Mouse (Mus musculus): Measurements from ENCODE around the gene Rbm12. TPM values are rescaled to one million over a fixed set of nuclear protein-coding genes. Genes with fewer than 3 reads are reported as not detected.
A peak's percentile ranks its signal among the peaks of the same experiment; 100 is the strongest.

The Rbm12 gene
- polyA plus RNA-seq, 1 experiment, result 10.6 TPM

DNA sequence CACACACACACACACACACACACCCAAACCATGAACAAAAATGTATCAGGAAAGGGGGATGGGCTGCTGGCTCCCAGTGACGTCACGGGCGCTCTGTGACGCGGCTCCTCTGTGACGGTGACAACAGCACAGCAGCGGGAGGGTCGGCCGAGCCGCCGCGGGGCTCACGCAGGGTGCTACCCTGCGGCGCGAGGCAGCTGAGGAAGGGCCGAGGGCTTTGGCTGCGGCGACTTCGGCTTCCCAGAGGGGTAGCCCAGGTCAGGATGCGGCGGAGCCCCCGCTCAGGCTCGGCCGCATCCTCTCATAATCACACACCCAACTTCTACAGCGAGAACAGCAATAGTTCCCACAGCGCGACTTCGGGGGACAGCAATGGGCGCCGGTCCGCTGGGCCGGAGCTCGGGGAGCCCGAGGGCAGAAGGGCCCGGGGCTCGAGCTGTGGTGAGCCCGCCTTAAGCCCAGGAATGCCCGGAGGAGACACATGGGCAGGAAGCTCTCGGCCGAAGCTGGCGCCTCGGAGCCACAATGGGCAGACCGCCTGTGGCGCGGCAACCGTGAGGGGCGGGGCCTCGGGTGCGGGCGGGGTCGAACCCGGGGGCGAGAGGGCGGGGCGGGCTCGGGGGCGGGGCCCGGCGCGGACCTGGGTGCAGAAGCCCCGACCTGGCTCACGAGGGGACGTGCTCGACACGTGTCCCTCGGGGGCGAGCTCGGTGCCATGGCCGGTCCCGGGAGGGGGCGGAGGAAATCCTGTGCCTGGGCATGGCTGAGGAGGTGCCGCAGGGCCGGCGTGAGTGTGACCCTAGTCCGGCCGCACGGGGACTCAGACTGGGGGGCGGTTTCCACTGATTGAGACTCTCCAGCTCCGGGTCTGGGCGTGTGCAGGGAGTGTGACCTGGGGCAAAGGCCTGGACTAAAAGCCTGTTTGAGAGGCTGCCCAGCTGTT lies 46.4 kb downstream of the Rbm12 start, which contains the start of gene Spag4:
Spag4 (plus strand) TSS at position 77 of the 943 bp plus-strand sequence.
- H3K27ac ChIP-seq (ENCODE audit: insufficient read depth, low read depth, low read length), result no peak within 1 kb of the TSS
- no peak for TF ChIP-seq CTCF (IDR thresholded peaks at IDR 0.05; ENCODE audit: extremely low read depth, insufficient read length, insufficient replicate concordance, low read depth, low read length)
- no peak for TF ChIP-seq POLR2A (IDR thresholded peaks at IDR 0.05; ENCODE audit: low read depth, low read length)

DNA sequence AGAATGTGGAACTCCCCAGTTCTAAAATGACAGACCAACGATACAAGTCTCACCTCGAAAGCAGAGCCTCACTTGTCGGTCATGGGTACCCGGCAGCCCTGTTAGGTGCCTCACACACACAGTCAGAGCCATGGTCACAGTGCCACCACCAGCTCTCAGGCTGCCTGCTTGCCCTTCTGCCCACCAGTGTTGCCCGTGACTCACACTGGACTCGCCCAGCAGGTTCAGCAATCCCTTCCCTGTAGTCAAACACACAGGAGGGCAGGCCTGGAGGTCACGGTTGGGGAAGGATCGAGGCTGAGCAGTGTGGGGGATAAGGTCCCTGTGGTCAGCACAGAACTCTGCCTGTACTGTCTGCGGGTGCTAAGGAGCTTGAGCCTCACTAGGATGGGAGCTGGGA lies 59.0 kb downstream of the Rbm12 start, which contains the start of gene Fer1l4:
Fer1l4 (minus strand) TSS at position 132 of the 400 bp plus-strand sequence.
- TF ChIP-seq CTCF (IDR thresholded peaks at IDR 0.05; ENCODE audit: extremely low read depth, insufficient read length, insufficient replicate concordance, low read depth, low read length) (no peak), POLR2A (IDR thresholded peaks at IDR 0.05; ENCODE audit: low read depth, low read length) (no peak)
- Histone ChIP-seq H3K4me1 (ENCODE audit: control insufficient read depth, insufficient read depth, insufficient read length, low read length) (peaks cover 6% of the 10 kb centered on the region), H3K4me3 (ENCODE audit: low read depth, low read length) (no peak within 1 kb of the TSS), H3K27me3 (ENCODE audit: control insufficient read depth, insufficient read depth, low read length) (no peaks in the 10 kb centered on the region), H3K36me3 (ENCODE audit: control insufficient read depth, insufficient read depth, low read length) (no peaks in the 10 kb centered on the region), H3K27ac (ENCODE audit: insufficient read depth, low read depth, low read length) (no peak within 1 kb of the TSS)
- 49% methylated on average over 9 of the region's 9 CpGs for WGBS

More for the DNA sequence above, 46.4 kb downstream of the Rbm12 start, which contains the start of gene Spag4:
- WGBS, result under 1% methylated on average over 81 of the region's 81 CpGs
- Histone ChIP-seq H3K36me3 (ENCODE audit: control insufficient read depth, insufficient read depth, low read length) (no peaks in the 10 kb centered on the region; the same call in 1 of the 2 replicates), H3K4me3 (ENCODE audit: low read depth, low read length) (peak within 1 kb of the TSS; percentile 81), H3K27me3 (ENCODE audit: control insufficient read depth, insufficient read depth, low read length) (no peaks in the 10 kb centered on the region; the same call in 1 of the 2 replicates), H3K4me1 (ENCODE audit: control insufficient read depth, insufficient read depth, insufficient read length, low read length) (peaks cover 6% of the 10 kb centered on the region)

DNA sequence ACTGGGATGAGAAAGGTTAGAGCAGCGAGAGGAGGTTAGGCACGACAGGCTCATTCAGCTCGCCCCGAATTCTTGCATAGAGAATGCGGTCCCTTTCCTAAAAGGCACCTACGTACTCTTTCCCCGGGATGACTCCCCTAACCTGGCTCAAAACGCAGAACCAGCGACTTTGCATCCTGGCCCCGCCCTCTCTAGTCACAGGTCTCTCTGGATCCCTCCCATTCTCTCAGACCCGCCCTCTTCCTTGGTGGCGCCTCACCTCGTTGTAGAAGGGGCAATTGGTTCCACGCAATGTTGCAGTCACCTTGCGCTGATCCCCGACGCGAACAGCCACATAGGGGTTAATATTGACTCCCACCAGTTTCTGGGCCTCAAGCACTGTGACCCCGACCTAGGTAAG lies 63.8 kb downstream of the Rbm12 start:
- TF ChIP-seq CTCF (IDR thresholded peaks at IDR 0.05; ENCODE audit: extremely low read depth, insufficient read length, insufficient replicate concordance, low read depth, low read length) (no peak), POLR2A (IDR thresholded peaks at IDR 0.05; ENCODE audit: low read depth, low read length) (no peak)
- Histone ChIP-seq H3K4me3 (ENCODE audit: low read depth, low read length) (peak overlapping the region; percentile 7), H3K27ac (ENCODE audit: insufficient read depth, low read depth, low read length) (no peak overlapping the region), H3K4me1 (ENCODE audit: control insufficient read depth, insufficient read depth, insufficient read length, low read length) (peaks cover 6% of the 10 kb centered on the region), H3K27me3 (ENCODE audit: control insufficient read depth, insufficient read depth, low read length) (no peaks in the 10 kb centered on the region), H3K36me3 (ENCODE audit: control insufficient read depth, insufficient read depth, low read length) (no peaks in the 10 kb centered on the region)
- WGBS, result 11% methylated on average over 19 of the region's 19 CpGs

DNA sequence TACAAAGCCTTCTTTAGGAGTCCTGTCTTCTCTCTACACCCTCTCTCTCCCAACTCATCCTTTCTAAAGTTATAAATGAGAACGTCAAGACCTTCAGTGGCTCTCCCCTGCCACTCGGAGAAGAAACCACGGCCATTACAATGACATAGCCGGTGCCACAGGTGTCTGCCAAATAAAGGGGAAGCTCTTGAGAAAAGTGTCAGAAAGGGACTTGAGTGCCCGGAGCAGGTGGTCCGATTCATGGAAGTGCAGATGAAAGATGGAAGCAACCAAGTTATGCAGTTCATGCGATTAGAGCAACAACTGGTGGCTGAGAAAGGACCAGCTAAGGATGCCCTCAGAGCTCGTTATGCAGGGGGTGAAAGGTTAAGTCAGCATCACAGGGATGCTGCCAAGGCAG lies 68.9 kb downstream of the Rbm12 start:
- H3K4me3 ChIP-seq (ENCODE audit: low read depth, low read length), result no peak overlapping the region

More for the DNA sequence above, 68.9 kb downstream of the Rbm12 start:
- no peak for TF ChIP-seq POLR2A (IDR thresholded peaks at IDR 0.05; ENCODE audit: low read depth, low read length)
- TF ChIP-seq CTCF (IDR thresholded peaks at IDR 0.05; ENCODE audit: extremely low read depth, insufficient read length, insufficient replicate concordance, low read depth, low read length), result no peak
- Histone ChIP-seq H3K4me1 (ENCODE audit: control insufficient read depth, insufficient read depth, insufficient read length, low read length) (no peaks in the 10 kb centered on the region; the same call in 1 of the 2 replicates), H3K27ac (ENCODE audit: insufficient read depth, low read depth, low read length) (no peak overlapping the region), H3K27me3 (ENCODE audit: control insufficient read depth, insufficient read depth, low read length) (no peaks in the 10 kb centered on the region), H3K36me3 (ENCODE audit: control insufficient read depth, insufficient read depth, low read length) (no peaks in the 10 kb centered on the region)
- 77% methylated on average over 8 of the region's 8 CpGs for WGBS

Other genes with a start within 250 kb of the Rbm12 start
- 9.0 and 9.6 TPM in 2 replicates for gene Uqcc1, start 181.7 kb downstream of the Rbm12 start, polyA plus RNA-seq (2012; rRNA removed)
- gene Gm15557, start 171.2 kb downstream of the Rbm12 start, polyA plus RNA-seq (2012; rRNA removed), result not detected in 2 replicates
- gene Gdf5, start 166.6 kb downstream of the Rbm12 start, polyA plus RNA-seq (2012; rRNA removed), result not detected in 2 replicates
- gene Cep250, start 155.5 kb downstream of the Rbm12 start, polyA plus RNA-seq (2012; rRNA removed), result 4.1 and 8.7 TPM in 2 replicates
- gene 6430550D23Rik, start 104.0 kb downstream of the Rbm12 start, polyA plus RNA-seq (2012; rRNA removed), result 0.38 and 0.87 TPM in 2 replicates
- 221 and 444 TPM in 2 replicates for gene Ergic3, start 103.9 kb downstream of the Rbm12 start, polyA plus RNA-seq (2012; rRNA removed)
- 0.14 and 11.5 TPM in 2 replicates for gene Fer1l4, start 59.0 kb downstream of the Rbm12 start, polyA plus RNA-seq (2012; rRNA removed)
- 0.30 and 0.49 TPM in 2 replicates for gene Spag4, start 46.8 kb downstream of the Rbm12 start, polyA plus RNA-seq (2012; rRNA removed)
- gene Cpne1, start within 50 bp of the Rbm12 start, polyA plus RNA-seq (2012; rRNA removed), result 18.6 and 51.2 TPM in 2 replicates
- 0.42 and 0.74 TPM in 2 replicates for gene Gm28036, start 15.1 kb upstream of the Rbm12 start, polyA plus RNA-seq (2012; rRNA removed)
- 162 and 200 TPM in 2 replicates for gene Romo1, start 32.1 kb upstream of the Rbm12 start, polyA plus RNA-seq (2012; rRNA removed)
- gene Nfs1, start 32.2 kb upstream of the Rbm12 start, polyA plus RNA-seq (2012; rRNA removed), result 32.2 and 40.3 TPM in 2 replicates
- gene Rbm39, start 68.3 kb upstream of the Rbm12 start, polyA plus RNA-seq (2012; rRNA removed), result 35.4 and 49.5 TPM in 2 replicates
- 3.0 and 7.1 TPM in 2 replicates for gene Phf20, start 84.5 kb upstream of the Rbm12 start, polyA plus RNA-seq (2012; rRNA removed)
- gene Cnbd2, start 200.3 kb upstream of the Rbm12 start, polyA plus RNA-seq (2012; rRNA removed), result 0.19 and 0.48 TPM in 2 replicates
- gene Scand1, start 200.7 kb upstream of the Rbm12 start, polyA plus RNA-seq (2012; rRNA removed), result 234 and 518 TPM in 2 replicates

Data from small intestine, adult 2 months (tissue).